Mouse (Mus musculus) T-cell, adult 2 months (primary cell): ENCODE results near the gene Cog5.

ENCODE experiments used
- DNase-seq: peaks from one replicate; pipeline ENCODE4 v3.0.0; 2022; ENCODE audit warnings: low spot score

The Cog5 gene

DNA sequence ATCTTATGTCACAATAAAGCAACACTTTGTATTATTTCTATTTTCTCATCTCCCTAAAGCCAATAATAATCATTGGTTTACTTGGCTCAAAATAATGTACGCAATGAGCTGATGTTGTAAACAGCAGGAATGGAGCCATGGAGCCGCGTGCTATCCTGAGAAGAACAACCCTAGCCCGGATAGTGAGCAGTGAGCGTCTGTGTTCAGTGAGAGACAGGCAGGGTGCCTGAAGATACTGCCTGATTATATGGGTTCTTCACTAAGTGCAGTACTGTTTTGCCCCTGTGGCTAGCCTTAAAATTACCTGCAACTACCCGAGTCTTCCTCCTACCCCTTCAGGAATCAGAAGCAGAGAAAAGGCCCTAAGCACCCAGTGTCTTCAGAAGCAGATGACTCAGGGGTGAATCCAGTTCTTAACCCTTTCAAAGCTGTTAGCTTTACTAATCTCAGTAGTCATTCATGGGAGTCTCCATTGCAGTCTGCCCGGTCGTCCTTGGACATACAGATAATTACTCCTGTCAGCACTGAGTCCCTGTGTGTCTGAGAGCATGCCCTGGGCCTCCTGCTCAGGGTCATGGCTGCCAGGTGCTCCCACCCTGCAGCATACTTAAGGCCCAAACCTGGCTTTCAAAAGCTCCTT is 240.5 kb downstream of the Cog5 start:
- no peak for DNase-seq

GRCm38 (mm10) chr12:31895888-31896287 is 241.2 kb downstream of the Cog5 start:
- DNase-seq, result no peak

- no peak for DNase-seq
Measured at GRCm38 (mm10) chr12:31896295-31896694, 241.6 kb downstream of the Cog5 start.

DNA sequence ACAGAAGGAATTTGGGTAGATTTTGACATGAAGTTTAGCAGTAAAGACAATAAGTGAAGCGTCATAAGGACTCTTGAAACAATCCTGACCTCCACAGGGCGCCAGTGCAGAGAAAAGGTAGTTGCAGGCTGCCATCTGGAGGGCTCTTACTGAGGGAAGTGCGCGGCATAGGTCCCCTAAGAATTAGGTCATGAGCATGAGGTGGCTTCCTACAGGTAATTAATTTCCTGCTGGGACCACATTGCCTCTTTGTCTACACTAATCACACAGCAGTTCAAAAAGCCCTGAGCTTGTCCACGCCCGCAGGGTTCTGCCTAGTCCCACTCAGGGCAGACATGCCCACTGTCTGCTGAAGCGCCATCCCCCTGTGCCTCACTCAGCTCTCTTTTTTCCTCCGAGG is 242.3 kb downstream of the Cog5 start:
- no peak for DNase-seq

DNA sequence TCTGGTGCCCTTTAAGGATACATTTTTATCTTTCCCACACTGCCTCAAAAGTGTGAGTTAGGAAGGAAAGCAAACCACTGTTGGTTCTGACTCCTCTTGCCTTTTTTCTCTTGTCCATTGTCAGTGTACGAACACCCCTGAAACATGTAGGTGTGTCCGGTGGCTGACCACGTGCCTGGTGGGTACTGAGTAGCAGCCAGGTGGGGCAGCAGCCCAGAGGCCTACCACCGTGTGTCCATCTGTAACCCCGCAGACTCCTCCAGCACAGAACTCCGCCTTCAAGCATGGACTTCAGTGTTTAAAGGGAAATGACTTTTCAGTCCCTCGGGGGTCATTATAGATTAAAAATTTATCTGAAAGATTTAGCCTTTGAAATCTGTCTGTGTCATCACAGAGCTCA is 242.8 kb downstream of the Cog5 start:
- DNase-seq, result no peak

DNA sequence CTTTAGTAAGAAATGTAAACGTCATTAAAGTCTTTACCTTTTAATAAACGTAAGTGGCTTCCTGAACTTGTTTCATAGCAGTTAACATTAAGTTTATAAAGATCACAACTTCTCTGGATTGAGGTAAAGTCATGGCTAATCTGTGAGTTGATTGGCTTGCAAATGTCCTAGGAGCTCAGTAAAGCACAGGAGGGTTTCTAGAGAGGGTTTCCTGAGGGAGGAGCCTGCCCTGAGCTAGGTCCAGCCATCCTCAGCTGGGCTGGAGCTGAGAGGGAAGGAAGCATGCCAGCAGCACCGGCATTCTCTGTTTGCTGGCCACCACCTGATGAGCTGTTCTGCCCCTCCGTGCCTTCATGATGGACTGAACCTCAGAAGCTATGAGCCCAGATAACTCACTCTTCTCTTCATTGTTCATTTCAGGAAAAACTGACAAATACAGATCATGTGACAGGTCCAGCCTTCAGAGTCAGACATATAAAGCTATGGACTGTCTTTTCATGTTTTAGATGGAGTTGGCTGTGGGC is 245.8 kb downstream of the Cog5 start:
- DNase-seq, result peak; percentile 13

GRCm38 (mm10) chr12:31905696-31906551 is 251.3 kb downstream of the Cog5 start:
- no peak for DNase-seq

DNA sequence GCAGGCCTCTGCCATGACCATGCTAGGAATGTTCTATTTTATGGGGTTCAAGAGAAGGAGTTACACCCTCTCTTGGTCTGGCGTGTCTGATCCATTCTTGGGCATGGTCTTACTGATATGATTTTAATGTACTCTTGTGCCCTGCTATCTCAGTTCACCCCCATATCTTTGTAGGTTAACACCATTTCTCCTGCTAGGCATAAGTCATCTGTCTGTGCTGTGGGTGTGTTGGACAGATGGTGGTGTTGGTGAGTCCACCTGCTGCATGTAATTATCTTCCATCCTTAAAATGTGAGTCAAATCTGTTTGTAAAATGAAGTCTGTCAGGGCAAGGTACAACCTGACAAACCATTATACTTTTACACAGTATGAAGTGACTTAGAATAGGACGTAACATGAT is 252.8 kb downstream of the Cog5 start:
- DNase-seq, result no peak

GRCm38 (mm10) chr12:31912966-31913551 is 258.4 kb downstream of the Cog5 start:
- no peak for DNase-seq

DNA sequence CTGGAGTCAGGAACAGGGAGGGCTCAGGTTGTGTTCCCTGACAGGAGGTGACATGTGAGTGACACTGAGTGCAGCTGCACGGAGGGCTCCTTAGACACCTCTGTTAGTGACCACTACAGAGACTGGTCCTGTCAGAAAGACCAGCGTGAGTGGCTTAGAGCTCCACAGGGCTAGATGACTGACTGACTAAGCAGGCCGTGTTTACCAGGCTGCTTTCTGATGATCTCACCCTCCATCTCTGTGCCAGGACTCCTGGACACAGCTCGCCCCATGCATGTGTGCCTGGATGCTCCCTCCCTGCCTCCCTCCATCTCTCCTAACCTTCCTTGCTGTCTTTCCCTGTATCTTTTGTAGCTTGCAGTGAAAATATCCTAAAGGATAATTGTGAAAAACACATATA is 258.9 kb downstream of the Cog5 start:
- DNase-seq, result no peak

GRCm38 (mm10) chr12:31916691-31917090 is 262.0 kb downstream of the Cog5 start:
- no peak for DNase-seq

- no peak for DNase-seq
Measured at GRCm38 (mm10) chr12:31917245-31917644, 262.6 kb downstream of the Cog5 start.

DNA sequence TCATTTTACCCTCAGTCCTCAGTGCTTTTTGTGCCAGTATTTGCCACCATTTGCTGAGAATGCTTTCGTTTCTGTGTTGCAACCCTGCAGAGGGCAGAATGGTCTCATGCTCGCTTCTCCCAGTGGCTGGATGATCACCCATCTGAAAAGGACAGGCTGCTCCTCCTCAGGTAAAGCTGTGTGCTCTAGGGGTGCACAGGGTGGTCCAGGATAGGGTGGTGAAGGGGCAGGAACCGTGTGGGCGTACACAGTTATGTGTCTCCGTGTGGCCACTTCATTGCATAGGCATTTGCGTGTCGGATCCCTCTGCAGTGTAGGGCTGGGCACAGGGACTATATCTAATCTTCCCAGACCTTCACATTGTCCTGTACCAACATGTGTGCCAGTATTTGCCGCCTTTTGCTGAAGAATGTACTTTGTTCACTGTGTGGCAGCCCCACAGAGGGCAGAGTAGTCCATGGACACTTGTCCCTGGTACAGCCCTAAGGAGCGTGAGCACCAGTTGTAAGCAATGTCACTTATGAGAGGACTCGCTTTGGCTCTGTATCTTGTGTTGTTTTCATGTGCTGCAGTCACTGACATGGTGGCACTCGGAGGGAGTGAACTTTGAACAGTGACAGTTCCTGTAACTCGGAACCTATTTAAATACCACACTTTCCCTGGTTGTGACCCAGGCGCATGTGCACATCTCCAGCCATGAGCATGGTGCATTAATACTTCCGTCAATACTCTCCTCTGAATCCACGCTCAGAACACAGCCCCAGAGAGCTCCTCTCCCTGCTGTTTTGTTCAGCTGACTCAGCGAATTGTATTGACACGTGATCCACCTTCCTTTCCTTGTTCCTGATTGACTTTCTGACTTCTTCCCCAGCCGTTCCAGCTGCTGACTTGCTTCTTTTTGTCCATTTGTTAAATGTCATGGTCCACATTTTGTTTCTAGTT is 266.1 kb downstream of the Cog5 start:
- no peak for DNase-seq

GRCm38 (mm10) chr12:31924135-31924534 is 269.5 kb downstream of the Cog5 start:
- DNase-seq, result no peak

GRCm38 (mm10) chr12:31925343-31925742 is 270.7 kb downstream of the Cog5 start:
- DNase-seq, result no peak

DNA sequence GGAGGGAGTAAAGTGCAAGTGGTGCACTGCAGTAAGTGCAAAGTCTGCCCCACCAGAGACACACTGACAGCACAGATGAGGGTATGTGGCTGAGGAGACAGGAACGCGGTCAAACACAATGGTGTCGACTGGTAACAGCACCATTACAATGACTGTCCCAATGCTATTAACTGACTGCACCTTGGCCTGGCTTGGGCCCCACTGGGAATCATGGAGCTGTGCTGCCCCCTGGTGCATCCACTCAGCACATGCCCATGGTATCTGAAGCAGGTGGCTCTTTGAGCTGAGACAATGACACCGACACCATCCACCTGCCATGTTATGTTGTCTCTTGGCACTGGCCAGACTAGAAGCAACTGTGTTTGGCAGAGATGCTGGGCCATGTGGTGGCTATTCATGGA is 272.0 kb downstream of the Cog5 start:
- DNase-seq, result peak; percentile 5

DNA sequence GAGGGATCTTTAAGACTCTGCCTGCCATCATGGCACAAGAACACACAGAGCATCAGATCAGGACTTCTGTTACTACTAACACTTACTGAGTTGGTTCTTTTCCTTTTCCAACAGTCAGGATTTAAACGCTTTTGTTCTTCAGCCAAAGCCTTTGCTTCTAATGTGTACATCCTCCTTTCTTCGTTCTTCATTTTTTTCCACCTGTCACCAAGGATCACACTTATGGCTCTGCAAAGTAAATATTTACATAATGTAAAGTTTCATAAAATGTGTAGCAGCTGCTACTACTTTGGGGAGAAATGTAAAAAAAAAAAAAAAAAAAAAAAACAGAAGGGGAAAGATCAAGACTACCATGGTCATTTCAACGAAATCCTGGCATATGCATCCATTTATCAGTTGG is 273.8 kb downstream of the Cog5 start:
- no peak for DNase-seq

DNA sequence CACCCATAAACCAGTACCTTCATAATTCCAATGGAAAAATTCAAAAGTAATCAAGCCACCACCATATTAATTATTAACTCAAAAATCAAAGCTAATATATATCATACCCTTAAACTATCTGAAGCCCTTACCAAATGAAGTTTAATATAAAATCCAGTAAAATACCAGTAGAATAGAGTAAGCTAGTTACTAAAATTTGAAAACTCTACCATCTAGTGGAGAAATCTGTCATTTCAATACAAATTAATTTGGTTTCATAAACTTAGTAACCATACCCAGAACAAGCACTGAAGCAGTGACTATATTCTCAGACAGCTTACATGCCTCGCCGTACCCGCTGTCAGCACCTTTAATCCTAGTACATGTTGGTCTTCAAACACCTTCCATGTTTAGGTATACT is 277.1 kb downstream of the Cog5 start:
- no peak for DNase-seq

DNA sequence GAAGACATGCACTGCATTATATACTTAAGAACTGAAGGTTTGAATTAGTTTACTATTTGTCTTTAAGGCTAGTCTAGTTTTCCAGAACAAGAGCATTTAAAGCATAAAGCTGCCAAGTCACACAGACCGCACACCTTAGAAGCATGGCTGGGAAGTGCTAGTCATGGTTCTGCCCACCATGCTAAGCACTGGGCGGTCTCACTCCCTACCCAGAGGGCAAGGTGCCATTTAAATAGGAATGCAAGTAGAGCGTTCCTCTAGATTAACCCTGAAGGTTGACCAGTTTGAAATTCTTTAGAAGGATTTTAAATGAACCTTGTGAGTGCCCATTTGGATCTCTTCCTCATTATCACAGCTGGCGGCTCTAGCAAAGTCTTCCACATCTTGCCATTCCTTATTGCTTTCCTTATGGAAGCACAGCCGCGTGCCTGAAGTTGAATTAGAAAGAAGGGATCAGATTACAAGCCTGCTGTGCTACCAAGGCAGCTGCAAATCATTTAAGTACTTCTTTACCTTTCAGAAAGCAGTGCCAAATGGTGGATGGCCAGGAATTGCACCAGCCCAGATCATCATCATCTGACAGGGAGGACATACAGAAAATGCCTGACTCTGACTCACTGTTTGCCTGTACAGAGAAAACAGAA is 282.1 kb downstream of the Cog5 start:
- no peak for DNase-seq

DNA sequence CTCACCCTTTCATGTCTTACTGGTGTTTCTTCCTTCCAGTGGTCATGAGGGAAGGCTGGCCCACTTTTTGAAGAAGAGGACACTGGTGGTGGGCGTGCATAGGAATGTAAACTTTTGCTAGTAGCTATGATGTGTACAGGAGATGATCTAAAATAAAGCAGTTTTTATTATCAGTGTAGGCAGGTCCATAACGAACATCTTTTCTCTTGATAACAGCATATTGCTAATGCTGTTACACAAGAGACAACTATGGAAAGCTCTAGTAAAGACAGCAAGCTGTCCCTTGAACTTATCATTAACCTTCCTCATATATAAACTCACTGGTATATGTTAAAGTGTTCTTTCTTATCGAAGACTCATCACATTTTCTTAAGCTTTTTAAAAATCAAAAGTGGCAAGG is 282.9 kb downstream of the Cog5 start:
- no peak for DNase-seq

DNA sequence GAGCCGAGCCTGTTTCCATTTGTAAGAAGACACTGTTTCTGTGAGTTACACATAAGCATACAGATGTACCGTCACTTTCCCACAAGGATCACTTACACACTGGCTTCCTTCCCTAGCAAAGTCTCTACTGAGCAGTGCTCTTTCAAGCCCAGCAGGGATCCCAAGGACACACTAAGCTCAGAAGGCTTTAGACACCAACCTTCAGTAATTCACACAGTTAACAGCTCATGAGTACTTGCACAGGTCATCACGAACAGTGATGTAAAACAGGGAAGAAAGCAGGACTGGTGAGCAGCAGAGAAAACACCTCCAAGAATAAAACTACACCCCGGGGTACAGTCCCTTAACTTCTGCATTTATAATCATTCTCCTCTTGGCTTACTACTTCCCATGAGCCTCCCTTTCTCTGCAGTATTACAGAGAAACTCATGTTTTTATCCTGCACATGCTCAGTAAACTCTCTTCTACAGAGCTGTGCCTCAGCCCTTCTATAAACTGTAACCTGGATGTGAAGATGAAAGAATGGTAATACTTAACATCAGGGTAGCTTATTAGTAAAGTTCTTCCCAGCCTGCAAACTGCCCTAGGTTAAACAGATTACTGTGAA is 283.8 kb downstream of the Cog5 start:
- no peak for DNase-seq
